Mouse (Mus musculus): Measurements from ENCODE around the gene Poldip3. TPM values are rescaled to one million over a fixed set of nuclear protein-coding genes. Genes with fewer than 3 reads are reported as not detected.

Poldip3 gene
- polyA plus RNA-seq, 1 experiment from 2014 or later: 145 TPM

DNA sequence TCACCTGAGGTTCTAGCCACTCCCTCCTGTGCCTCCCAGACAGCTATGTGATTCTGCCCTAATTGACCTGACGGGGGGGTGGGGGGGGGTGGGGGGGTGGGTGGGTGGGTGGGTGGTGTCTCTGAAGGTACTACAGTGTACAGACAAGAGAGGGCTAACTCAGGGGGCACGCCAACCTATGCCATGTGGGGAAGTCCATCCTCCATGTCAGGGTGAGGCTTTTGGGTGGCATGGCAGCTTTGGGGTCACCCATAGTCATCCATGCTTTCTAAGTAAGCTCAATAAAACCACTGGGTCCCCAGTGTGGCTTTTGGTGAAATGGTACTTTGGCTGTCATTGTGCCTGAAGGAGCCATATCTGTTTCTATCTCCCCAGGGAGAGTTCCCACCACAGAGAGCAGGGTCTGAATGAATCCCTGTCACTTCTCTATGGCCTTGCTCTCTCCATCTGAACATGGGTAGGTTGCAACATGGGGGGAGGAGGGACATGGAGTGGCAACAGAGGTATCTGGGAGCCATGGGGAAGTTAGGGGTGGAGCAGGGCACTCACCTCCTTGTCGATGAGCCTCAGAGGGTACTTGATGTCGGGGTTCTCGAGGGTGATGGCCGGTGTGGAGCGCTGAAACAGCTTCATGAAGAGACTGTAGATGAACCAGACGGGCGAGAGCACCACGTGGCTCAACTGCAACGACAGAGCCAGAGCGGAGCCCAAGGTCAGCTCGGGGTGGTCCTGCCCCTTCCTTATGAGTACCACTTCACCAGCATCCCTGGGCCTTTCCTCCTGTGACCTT lies 16.5 kb upstream of the Poldip3 start:
- H3K27ac ChIP-seq: no peak overlapping the region
- DNase-seq (ENCODE audit: low spot score) (no peak), ATAC-seq (ENCODE audit: low FRiP score) (no peak)
- no peak overlapping the region for H3K4me3 ChIP-seq (replicated peaks; ENCODE audit: low read length)
- no peaks in the 10 kb centered on the region for H3K27me3 ChIP-seq (ENCODE audit: control insufficient read depth, insufficient read depth, low read length)
- 95% methylated on average over 13 of the region's 13 CpGs for WGBS
- H3K4me2 ChIP-seq (replicated peaks): no peak overlapping the region
- no peak overlapping the region for H3K9ac ChIP-seq
- H3K4me1 ChIP-seq (replicated peaks; ENCODE audit: control insufficient read depth, insufficient read depth, low read length): peaks cover 9% of the 10 kb centered on the region
- H3K36me3 ChIP-seq (replicated peaks; ENCODE audit: control insufficient read depth, insufficient read depth): peaks cover 20% of the 10 kb centered on the region
- no peaks in the 10 kb centered on the region for H3K9me3 ChIP-seq (ENCODE audit: control insufficient read depth, low read length)

DNA sequence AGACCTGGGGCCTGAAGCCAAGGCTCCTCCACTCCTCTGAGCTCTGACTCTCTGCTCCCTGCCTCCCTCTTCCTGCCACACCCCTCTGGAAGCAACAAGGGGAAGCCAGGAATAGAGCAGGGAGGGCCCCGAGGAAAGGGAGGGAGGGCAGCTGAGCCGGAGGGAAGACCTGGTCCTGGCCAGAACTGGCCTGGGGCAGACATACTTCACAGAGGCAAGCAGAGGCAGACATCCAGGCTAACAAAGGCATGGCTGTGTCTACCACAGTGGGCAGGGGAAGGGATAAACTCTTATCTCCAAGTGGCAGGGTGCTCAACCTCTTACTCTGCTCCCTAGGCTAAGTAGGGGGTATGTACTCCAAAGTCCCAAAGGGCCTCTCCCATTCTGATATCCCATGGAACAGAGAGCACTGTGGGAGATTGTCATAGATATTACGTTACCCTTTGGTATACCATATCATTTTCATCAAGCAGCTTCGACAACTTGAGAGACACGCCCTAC lies 15.8 kb upstream of the Poldip3 start:
- ATAC-seq (ENCODE audit: low FRiP score) (no peak), DNase-seq (ENCODE audit: low spot score) (no peak)
- Histone ChIP-seq H3K4me3 (replicated peaks; ENCODE audit: low read length) (no peak overlapping the region), H3K27ac (no peak overlapping the region), H3K4me2 (replicated peaks) (no peak overlapping the region), H3K27me3 (ENCODE audit: control insufficient read depth, insufficient read depth, low read length) (no peaks in the 10 kb centered on the region), H3K4me1 (replicated peaks; ENCODE audit: control insufficient read depth, insufficient read depth, low read length) (0 out of 2 replicates have a peak, but pooled peaks cover 2% of the 10 kb centered on the region), H3K9me3 (ENCODE audit: control insufficient read depth, low read length) (no peaks in the 10 kb centered on the region), H3K9ac (no peak overlapping the region), H3K36me3 (replicated peaks; ENCODE audit: control insufficient read depth, insufficient read depth) (peaks cover 26% of the 10 kb centered on the region)
- WGBS: 83% methylated on average over 5 of the region's 5 CpGs

DNA sequence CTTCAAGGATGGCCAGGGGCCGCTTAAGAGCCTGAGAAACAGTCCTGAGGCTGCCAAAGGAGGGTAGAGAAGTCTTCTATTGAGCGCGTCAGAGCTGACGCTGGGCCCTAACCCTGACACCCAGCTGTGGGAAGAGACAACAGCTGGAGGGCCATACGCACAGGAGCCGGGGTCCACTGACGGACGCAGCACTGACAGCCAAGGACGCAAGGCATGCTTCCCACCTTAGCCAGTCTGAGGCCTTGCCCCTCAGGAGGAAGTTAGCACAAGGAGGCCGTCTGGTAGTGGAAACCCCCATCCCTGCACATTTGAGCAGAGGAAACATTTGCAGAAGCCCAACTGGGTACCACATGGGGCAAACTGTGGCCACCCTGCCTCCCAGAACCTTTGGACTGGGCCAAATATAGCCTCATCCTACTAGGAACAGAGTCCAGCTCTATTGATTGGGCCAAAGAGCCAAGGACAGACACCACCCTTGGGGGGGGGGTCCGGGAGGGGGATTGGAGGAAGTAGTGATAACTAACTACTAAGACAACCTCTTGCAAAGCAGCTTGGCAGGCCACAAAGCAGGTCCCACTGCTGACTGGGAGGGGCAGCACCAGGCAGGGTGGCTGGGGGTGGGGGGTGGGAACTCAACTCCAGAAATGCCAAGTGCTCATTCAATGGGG lies 13.8 kb upstream of the Poldip3 start:
- no peaks in the 10 kb centered on the region for H3K4me1 ChIP-seq (replicated peaks; ENCODE audit: control insufficient read depth, insufficient read depth, low read length)
- ATAC-seq (ENCODE audit: low FRiP score): no peak
- peaks cover 46% of the 10 kb centered on the region for H3K36me3 ChIP-seq (replicated peaks; ENCODE audit: control insufficient read depth, insufficient read depth)
- H3K27me3 ChIP-seq (ENCODE audit: control insufficient read depth, insufficient read depth, low read length): no peaks in the 10 kb centered on the region
- no peak for DNase-seq (ENCODE audit: low spot score)
- H3K27ac ChIP-seq: no peak overlapping the region
- H3K4me2 ChIP-seq (replicated peaks): no peak overlapping the region
- no peak overlapping the region for H3K9ac ChIP-seq
- 91% methylated on average over 11 of the region's 11 CpGs for whole genome bisulfite sequencing
- no peaks in the 10 kb centered on the region for H3K9me3 ChIP-seq (ENCODE audit: control insufficient read depth, low read length)
- H3K4me3 ChIP-seq (replicated peaks; ENCODE audit: low read length): no peak overlapping the region

DNA sequence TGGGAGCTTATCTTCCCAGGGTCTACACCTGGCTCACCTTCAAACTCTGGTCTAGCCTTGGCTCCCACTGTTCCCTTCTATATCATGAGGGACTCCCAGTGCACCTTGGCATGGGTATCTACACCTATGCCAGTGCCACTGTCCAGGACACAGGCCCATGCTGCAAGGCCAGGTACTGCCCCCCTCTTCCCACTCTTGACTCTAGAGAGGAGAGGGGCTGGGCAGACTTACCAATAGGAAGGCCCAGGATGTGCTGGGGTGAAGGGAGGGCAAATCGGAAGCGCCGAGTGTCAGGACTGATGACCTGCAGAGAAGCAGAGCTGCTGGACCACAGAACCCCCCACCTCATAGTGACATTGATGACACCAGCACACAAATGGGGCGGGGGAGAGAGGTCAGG lies 12.8 kb upstream of the Poldip3 start:
- H3K27me3 ChIP-seq (ENCODE audit: control insufficient read depth, insufficient read depth, low read length): no peaks in the 10 kb centered on the region
- no peak for DNase-seq (ENCODE audit: low spot score)
- no peak overlapping the region for H3K9ac ChIP-seq
- no peak overlapping the region for H3K4me2 ChIP-seq (replicated peaks)
- H3K27ac ChIP-seq: no peak overlapping the region
- no peaks in the 10 kb centered on the region for H3K9me3 ChIP-seq (ENCODE audit: control insufficient read depth, low read length)
- no peak for ATAC-seq (ENCODE audit: low FRiP score)
- H3K36me3 ChIP-seq (replicated peaks; ENCODE audit: control insufficient read depth, insufficient read depth): peaks cover 52% of the 10 kb centered on the region
- no peak overlapping the region for H3K4me3 ChIP-seq (replicated peaks; ENCODE audit: low read length)
- no peaks in the 10 kb centered on the region for H3K4me1 ChIP-seq (replicated peaks; ENCODE audit: control insufficient read depth, insufficient read depth, low read length)
- 88% methylated on average over 4 of the region's 4 CpGs for WGBS

DNA sequence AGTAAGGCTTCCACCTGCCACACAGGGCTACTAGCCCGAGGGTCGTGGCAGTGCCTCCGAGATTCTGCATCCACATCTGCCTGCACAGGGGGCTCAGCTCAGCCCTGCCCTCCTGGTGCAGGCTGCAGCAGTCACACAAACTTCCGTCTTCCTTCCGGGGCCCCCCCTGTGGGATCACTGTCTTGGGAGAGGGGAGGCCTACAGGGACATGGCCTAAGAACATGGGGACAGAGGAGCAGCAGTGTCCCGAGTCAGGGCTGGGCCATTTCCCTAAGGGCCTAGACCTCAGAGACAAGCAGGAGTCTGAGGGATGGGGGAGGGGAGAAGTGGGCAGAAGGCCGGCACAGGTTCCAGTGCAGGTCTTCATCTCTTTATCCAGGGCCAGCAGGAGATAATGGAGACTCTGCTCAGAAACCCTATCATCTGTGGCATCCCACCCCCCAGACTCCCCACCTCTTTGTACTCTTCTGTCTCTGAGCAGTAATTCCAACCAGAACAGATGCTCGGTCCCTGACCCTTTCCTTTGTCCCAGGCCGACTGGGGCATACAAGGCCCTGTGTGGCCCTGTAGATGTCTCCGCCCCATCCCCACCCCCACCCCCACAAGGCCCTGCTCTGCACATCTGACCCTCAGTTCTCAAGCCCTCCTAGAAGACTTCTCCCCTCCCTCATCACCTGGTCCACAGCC lies 12.0 kb upstream of the Poldip3 start:
- H3K4me2 ChIP-seq (replicated peaks): no peak overlapping the region
- DNase-seq (ENCODE audit: low spot score) (no peak), ATAC-seq (ENCODE audit: low FRiP score) (no peak)
- H3K9ac ChIP-seq: no peak overlapping the region
- peaks cover 54% of the 10 kb centered on the region for H3K36me3 ChIP-seq (replicated peaks; ENCODE audit: control insufficient read depth, insufficient read depth)
- H3K9me3 ChIP-seq (ENCODE audit: control insufficient read depth, low read length): no peaks in the 10 kb centered on the region
- H3K27ac ChIP-seq: no peak overlapping the region
- H3K4me3 ChIP-seq (replicated peaks; ENCODE audit: low read length): no peak overlapping the region
- no peaks in the 10 kb centered on the region for H3K27me3 ChIP-seq (ENCODE audit: control insufficient read depth, insufficient read depth, low read length)
- WGBS: 19% methylated on average over 10 of the region's 10 CpGs
- no peaks in the 10 kb centered on the region for H3K4me1 ChIP-seq (replicated peaks; ENCODE audit: control insufficient read depth, insufficient read depth, low read length)

DNA sequence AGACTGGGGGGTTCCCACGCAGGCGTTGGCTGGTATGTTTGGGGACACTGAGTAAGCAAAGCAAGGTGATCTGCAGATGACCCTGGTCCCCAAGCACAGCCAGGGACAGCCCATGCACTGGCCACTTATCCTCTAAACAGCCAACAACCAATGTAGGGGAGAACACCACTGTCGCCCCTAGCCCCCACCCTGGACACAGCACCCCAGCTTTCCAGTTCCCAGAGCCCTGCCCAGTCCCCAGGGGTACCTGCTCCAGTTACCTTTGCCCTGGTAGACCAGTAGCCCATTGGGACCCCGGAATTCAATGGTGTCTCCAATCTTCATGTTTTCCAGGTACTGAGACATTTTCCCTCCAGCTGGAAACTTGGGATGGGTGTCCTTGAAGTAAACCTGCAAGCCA lies 11.4 kb upstream of the Poldip3 start:
- Histone ChIP-seq H3K4me2 (replicated peaks) (no peak overlapping the region), H3K4me1 (replicated peaks; ENCODE audit: control insufficient read depth, insufficient read depth, low read length) (no peaks in the 10 kb centered on the region), H3K9ac (no peak overlapping the region), H3K27ac (no peak overlapping the region), H3K36me3 (replicated peaks; ENCODE audit: control insufficient read depth, insufficient read depth) (peaks cover 60% of the 10 kb centered on the region), H3K9me3 (ENCODE audit: control insufficient read depth, low read length) (no peaks in the 10 kb centered on the region), H3K27me3 (ENCODE audit: control insufficient read depth, insufficient read depth, low read length) (no peaks in the 10 kb centered on the region), H3K4me3 (replicated peaks; ENCODE audit: low read length) (no peak overlapping the region)
- WGBS: 90% methylated on average over 4 of the region's 4 CpGs
- ATAC-seq (ENCODE audit: low FRiP score) (no peak), DNase-seq (ENCODE audit: low spot score) (no peak)

DNA sequence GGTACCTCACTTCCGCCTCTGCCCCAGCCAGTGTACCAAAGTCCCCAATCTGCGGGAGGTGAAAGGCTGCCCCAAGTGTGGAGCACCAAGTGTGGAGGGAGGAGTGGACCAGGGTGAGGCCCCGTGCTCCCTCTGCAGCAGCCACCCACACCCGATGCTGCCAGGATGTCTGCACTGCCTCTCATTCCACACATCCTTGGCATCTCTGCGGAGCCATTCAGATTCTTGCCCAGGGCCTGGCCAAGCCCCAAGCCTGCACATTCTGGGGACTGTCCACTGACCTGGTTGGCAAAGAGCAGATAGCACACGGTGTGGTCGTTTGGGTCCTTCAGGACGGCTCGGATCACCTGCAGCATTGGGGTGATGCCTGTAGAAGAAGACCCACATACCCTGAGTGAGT lies 10.6 kb upstream of the Poldip3 start:
- ATAC-seq (ENCODE audit: low FRiP score) (no peak), DNase-seq (ENCODE audit: low spot score) (no peak)
- no peak overlapping the region for H3K4me2 ChIP-seq (replicated peaks)
- H3K27ac ChIP-seq: no peak overlapping the region
- H3K9me3 ChIP-seq (ENCODE audit: control insufficient read depth, low read length): no peaks in the 10 kb centered on the region
- peaks cover 58% of the 10 kb centered on the region for H3K36me3 ChIP-seq (replicated peaks; ENCODE audit: control insufficient read depth, insufficient read depth)
- no peak overlapping the region for H3K4me3 ChIP-seq (replicated peaks; ENCODE audit: low read length)
- H3K4me1 ChIP-seq (replicated peaks; ENCODE audit: control insufficient read depth, insufficient read depth, low read length): no peaks in the 10 kb centered on the region
- WGBS: 95% methylated on average over 9 of the region's 9 CpGs
- H3K27me3 ChIP-seq (ENCODE audit: control insufficient read depth, insufficient read depth, low read length): no peaks in the 10 kb centered on the region
- no peak overlapping the region for H3K9ac ChIP-seq

DNA sequence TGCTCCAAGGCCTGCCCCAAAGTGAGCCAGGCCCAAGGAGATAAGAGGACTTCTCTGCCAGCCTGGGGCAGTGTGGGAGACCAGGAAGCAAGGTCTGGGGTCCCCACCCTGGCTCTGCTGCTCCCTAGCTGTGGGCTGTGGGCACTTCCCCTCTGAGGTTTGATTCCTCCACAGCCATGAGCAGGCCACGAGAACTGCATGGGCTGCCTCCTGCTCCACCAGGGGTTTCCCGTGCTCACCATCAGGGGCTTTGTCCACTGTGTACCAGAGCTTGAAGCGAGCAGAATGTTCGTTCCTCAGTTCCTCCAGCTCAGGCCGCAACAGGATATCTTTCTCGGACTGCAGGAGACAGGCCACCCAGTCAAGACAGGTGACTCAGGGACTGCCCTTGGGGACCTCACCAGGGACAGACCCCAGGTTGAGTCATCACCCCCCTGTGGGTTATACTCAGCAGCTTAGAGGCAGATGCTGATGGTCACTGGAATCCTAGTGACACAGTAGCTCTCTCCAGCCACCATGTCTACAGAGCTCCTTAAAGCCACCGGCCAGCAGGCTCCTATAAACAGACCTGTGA lies 9.5 kb upstream of the Poldip3 start:
- Histone ChIP-seq H3K4me1 (replicated peaks; ENCODE audit: control insufficient read depth, insufficient read depth, low read length) (no peaks in the 10 kb centered on the region), H3K4me3 (replicated peaks; ENCODE audit: low read length) (no peak overlapping the region), H3K36me3 (replicated peaks; ENCODE audit: control insufficient read depth, insufficient read depth) (peaks cover 63% of the 10 kb centered on the region), H3K9ac (no peak overlapping the region), H3K9me3 (ENCODE audit: control insufficient read depth, low read length) (no peaks in the 10 kb centered on the region), H3K27me3 (ENCODE audit: control insufficient read depth, insufficient read depth, low read length) (no peaks in the 10 kb centered on the region), H3K4me2 (replicated peaks) (no peak overlapping the region), H3K27ac (no peak overlapping the region)
- no peak for DNase-seq (ENCODE audit: low spot score)
- WGBS: 93% methylated on average over 7 of the region's 7 CpGs
- ATAC-seq (ENCODE audit: low FRiP score): no peak

DNA sequence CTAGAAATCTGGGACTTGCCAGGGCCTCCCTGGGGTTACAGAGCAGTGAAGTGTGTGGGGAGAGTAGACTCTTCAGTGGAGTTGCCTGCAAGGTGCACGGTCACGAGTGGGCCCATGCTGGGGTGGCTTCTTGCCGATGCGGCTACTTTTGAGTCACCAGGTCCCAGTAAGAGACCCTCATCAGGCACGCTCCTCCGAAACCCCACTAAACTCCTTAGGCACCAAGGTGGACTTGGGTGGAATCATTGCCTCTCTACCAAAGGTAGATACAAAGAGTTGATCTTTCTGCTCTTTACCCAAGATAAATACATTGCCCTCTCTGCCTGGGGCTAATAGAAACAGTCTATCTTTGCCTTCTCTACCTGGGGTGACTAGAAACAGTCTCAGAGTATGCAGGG lies 8.5 kb upstream of the Poldip3 start:
- Histone ChIP-seq H3K9ac (no peak overlapping the region), H3K4me1 (replicated peaks; ENCODE audit: control insufficient read depth, insufficient read depth, low read length) (no peaks in the 10 kb centered on the region), H3K27ac (no peak overlapping the region), H3K4me3 (replicated peaks; ENCODE audit: low read length) (no peak overlapping the region), H3K36me3 (replicated peaks; ENCODE audit: control insufficient read depth, insufficient read depth) (peaks cover 65% of the 10 kb centered on the region), H3K4me2 (replicated peaks) (no peak overlapping the region), H3K9me3 (ENCODE audit: control insufficient read depth, low read length) (no peaks in the 10 kb centered on the region), H3K27me3 (ENCODE audit: control insufficient read depth, insufficient read depth, low read length) (no peaks in the 10 kb centered on the region)
- ATAC-seq (ENCODE audit: low FRiP score) (no peak), DNase-seq (ENCODE audit: low spot score) (no peak)
- 92% methylated on average over 6 of the region's 6 CpGs for WGBS
